Mouse (Mus musculus) v-Abl transformed pro-B cells (cell line): ENCODE results near the gene Clec2h.
"Not testable (repeated sequence)": the region's sequence is repeated elsewhere in the genome, so short reads cannot be mapped to it uniquely, and the experiment has no call there.

ENCODE experiments used
- in situ Hi-C, 2 experiments: fragments of 400-800 bp; cut with MboI; formaldehyde crosslinking; loops; one replicate each; pipeline ENCODE4 v1.15.1; 2025; ENCODE audit not compliant: unreplicated experiment in 2 of 2

Gene Clec2h

DNA sequence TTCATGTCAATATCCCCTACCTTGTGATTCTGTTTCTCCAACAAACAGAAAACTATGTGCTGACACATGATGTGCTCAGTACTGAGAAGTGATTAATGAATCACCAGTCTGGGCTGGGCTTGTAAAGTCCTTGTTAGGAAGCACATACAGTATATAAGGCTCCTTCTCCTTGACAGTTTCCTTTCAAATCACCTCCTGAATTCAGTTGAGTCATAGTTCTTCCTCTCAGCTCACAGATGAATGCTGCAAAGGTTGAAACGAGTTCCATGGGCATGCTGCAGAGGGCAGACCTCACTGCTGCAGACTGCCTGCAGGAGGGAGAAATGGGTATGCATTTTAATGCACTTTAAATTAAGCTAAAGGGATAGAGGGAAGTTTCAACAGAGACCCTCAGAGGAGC lies at the start of gene Clec2h:
Gene Clec2h (plus strand): TSS at position 180 of the 400 bp plus-strand sequence.
- in situ Hi-C loops: no loop called here

GRCm38 (mm10) chr6:128622733-128623132 lies 39.5 kb upstream of the Clec2h start:
- in situ Hi-C loops: loop anchor here in 1 of 2 experiments (25.0 kb wide), 1 partner anchor 440 kb away; no protein-coding TSS in a partner anchor

- in situ Hi-C loops: loop anchor here in 1 of 2 experiments (25.0 kb wide), 1 partner anchor 439 kb away; no protein-coding TSS in a partner anchor
These were observed 38.8 kb upstream of the Clec2h start, which contains the start of gene Klrb1a for GRCm38 (mm10) chr6:128623433-128623832. Gene Klrb1a, minus strand, starts transcription at chr6:128623533.

DNA sequence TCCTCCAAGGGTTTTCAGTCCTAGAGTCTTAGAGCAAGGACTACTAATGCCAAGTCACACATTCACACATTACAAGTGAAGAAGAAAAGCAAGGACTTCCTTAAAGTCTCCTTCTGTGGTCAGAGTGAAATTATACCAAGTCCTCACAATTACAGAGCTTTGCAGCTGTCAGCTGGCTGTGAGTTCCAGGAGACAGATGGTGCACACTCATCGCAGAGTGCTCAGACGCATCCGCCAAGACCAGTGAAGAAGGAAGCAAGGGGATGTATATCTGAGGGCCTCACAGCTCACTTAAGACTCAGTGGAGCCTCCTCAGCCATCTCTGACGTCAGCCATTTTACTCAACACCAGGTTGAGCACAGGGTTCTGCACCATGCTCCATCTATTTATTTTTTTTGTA lies 37.8 kb upstream of the Clec2h start:
- in situ Hi-C loops: loop anchor here in 1 of 2 experiments (25.0 kb wide), 1 partner anchor 438 kb away; no protein-coding TSS in a partner anchor

DNA sequence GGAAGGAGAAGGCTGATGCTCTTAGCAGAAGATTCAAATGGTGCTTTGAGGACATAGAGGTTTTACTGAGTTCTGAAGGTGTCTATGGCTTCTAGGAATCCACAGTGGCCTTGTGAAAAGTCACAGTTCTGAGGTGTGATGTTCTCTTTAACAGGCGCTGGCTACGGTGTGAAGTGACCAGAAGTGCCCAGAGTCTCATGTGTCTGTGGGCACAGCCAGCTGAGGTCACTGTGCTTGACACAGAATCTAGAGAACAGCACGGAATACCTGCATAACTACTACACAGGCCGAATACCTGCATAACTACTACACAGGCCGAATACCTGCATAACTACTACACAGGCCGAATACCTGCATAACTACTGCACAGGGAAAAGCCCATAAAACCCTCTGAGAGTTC lies 36.9 kb upstream of the Clec2h start:
- in situ Hi-C loops: not testable (repeated sequence)

GRCm38 (mm10) chr6:128629771-128630739 lies 32.1 kb upstream of the Clec2h start:
- in situ Hi-C loops: loop anchor here in 1 of 2 experiments (10.0 kb wide), 1 partner anchor 115 kb away; no protein-coding TSS in a partner anchor

- in situ Hi-C loops: loop anchor here in 1 of 2 experiments (10.0 kb wide), 1 partner anchor 114 kb away; no protein-coding TSS in a partner anchor
These were observed 31.0 kb upstream of the Clec2h start for GRCm38 (mm10) chr6:128630912-128631905.

DNA sequence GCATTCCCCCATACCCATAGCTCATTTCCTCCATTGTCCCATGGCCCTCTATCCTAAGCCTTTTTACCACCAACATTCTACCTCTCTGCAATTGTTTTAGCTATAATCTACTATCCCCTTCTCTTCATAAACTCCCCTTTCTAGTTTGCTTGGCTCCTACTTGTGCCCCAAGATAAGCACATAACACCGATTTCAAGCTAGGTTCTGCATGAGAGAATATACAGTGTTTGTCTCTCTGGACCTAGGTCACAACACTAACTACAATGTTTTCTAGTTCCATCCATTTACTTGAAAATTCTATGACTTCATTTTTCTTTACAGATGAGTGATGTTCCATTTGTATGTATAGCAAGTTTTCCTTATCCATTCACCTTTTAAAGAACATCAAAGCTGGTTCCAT lies 21.5 kb upstream of the Clec2h start:
- in situ Hi-C loops: loop anchor here in 1 of 2 experiments (5.0 kb wide), 1 partner anchor 92 kb away; no protein-coding TSS in a partner anchor

DNA sequence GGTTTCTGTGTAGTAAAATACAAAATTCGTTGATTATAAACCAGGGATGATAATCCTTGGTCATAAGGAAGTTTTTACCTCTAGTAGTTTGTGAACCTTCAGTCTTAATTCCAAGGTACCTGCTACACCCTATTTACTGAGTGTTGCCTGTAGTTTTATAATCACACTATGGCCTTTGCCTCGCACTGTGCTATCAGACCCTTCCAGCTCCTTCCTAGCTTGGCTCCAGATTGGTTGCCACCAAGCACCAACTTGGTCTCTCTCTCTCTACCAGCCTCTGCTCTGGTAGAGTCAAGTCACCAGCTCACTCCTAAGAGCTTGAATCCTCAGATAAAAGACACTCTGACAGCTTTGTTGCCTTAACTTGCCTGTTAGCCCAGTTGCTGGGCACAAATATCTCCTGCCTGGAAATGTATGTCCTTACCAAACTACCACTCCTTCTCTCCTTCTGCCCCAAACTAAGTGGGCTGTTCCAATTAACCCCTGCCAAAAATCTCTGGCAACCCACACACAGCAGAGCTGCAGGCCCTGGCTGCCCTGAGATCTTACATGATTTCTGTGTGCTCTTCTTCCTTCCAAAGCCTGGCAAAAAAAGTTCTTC lies 21.0 kb upstream of the Clec2h start:
- in situ Hi-C loops: loop anchor here in 1 of 2 experiments (5.0 kb wide), 1 partner anchor 91 kb away; no protein-coding TSS in a partner anchor

DNA sequence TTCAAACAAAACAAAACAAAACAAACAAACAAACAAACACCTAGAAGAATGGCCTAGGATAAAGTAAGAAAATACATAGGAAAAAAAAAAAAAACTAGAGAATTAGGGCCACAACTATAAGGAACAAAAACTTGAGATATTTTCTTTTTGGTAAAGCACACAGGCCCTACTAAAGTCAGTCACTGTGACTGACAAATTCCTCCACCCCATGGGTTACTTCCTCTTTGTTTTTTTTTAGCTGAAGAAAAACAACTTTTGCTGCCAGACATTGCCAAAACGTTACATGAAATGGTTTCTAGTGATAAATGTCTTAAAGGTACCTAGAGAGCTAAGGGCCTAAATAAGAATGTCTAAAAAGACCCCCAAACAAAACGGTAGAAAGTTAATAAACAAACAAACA lies 18.2 kb upstream of the Clec2h start:
- in situ Hi-C loops: loop anchor here in 1 of 2 experiments (5.0 kb wide), 1 partner anchor 88 kb away; no protein-coding TSS in a partner anchor

- in situ Hi-C loops: loop anchor here in 1 of 2 experiments (5.0 kb wide), 1 partner anchor 88 kb away; no protein-coding TSS in a partner anchor
These were observed 17.5 kb upstream of the Clec2h start for GRCm38 (mm10) chr6:128644694-128645093.

DNA sequence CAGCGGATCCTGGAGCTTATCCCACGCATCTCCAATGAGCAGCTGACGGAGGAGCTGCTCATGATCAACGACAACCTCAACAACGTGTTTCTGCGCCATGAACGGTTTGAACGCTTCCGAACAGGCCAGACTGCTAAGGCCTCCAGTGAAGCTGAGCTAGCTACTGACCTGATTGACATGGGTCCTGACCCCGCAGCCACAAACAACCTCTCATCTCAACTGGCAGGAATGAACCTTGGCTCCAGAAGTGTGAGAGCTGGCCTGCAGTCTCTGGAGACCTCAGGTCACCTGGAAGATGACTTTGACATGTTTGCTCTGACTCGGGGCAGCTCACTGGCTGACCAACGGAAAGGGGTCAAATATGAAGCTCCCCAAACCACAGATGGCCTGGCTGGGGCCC lies 16.5 kb upstream of the Clec2h start:
- in situ Hi-C loops: not testable (repeated sequence)

DNA sequence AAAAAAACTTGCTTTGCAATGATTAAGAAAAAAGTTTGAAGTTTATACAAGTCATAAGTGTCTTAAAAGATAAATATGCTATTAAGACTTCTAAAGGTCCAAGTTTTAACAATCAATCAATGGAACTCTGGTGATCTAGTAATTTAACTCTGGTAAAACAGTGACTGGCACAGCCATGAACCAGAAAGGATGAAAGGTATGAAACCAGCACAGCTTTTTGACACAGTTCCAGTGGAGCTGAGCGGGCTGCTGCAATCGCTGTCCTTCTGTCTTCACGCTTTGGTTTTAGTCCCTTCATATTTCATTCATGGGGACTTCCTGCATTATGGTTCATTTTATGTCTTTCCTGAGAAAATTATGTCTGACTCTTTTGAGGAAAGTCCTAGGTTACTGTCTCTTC lies 12.5 kb upstream of the Clec2h start:
- in situ Hi-C loops: no loop called here

DNA sequence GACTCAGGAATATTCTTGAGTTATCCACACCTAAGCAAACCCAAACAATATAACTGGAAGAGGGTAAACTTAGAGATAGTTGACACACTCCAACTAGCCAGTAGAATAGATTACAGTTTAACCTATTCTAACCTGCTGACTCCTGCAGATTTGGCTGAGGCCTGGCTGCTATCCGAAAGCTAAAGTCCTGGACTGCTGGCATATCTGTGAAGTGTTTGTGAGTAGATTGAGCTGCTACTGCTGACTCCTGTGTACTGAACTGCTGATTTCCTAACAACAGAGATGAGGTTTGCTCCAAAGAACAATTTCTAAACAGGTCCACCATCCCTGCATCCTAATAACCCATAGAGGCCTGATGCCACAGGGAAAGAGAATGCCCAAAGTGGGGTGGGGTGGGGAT lies 12.0 kb upstream of the Clec2h start:
- in situ Hi-C loops: no loop called here

GRCm38 (mm10) chr6:128650827-128651226 lies 11.4 kb upstream of the Clec2h start:
- in situ Hi-C loops: not testable (repeated sequence)

GRCm38 (mm10) chr6:128652938-128653337 lies 9.2 kb upstream of the Clec2h start:
- in situ Hi-C loops: no loop called here

GRCm38 (mm10) chr6:128661249-128661648 lies 936 bp upstream of the Clec2h start:
- in situ Hi-C loops: no loop called here

GRCm38 (mm10) chr6:128669936-128670335 lies 7.8 kb downstream of the Clec2h start:
- in situ Hi-C loops: no loop called here

GRCm38 (mm10) chr6:128679574-128679973 lies 17.4 kb downstream of the Clec2h start:
- in situ Hi-C loops: loop anchor here in 1 of 2 experiments (5.0 kb wide), 1 partner anchor 33 kb away; no protein-coding TSS in a partner anchor

GRCm38 (mm10) chr6:128701691-128702090 lies 39.5 kb downstream of the Clec2h start:
- in situ Hi-C loops: no loop called here
